Mouse (Mus musculus) retina, postnatal 7 days (tissue): ENCODE measurements around the gene Mrps12.
"Not testable (repeated sequence)": the region's sequence is repeated elsewhere in the genome, so short reads cannot be mapped to it uniquely, and the experiment has no call there.

Experiments used
- DNase-seq: peaks from one replicate; pipeline ENCODE4 v3.0.0-alpha.2; 2012; ENCODE audit warnings: low read depth, low spot score

Gene Mrps12

DNA sequence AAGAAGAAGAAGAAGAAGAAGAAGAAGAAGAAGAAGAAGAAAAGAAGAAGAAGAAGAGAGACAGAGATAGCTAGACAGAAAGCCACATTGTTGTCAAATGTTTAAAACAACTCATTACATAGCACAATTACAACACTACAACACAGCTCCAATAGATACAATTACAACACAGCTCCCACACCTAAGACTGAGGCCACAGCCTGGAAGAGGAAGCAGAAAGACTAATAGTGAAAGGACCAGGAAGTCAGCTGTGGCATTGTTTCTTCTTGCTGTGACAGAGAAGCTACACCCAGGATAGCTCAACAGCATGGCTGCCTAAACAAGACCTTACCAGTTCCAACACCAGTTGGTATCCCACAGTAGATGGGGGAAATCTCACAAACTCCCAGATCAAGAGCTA, 32.2 kb downstream of the Mrps12 start:
- no peak for DNase-seq

DNA sequence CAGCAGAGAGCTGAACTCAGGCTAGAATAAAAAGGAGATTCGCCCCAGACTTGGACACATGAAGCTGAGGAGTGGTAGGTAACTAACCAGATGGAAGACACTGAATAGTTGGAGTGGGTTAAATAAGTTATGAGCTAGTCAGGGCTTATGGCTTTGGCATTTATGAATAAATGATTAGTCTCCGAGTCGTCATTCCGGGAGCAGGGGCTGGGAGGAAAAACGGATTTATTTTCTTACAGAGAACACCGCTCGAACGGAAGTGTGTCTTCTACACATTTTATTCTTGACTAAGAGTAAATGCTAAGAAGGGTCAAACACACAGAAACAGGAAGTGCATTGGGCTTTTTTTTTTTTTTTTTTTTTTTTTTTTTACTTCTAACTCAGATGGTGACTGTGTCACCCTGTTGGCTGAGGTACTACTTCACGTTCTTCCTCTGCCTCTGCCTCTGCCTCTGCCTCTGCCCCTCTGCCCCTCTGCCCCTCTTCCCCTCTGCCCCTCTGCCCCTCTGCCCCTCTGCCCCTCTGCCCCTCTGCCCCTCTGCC, 38.9 kb downstream of the Mrps12 start:
- DNase-seq: no peak

DNA sequence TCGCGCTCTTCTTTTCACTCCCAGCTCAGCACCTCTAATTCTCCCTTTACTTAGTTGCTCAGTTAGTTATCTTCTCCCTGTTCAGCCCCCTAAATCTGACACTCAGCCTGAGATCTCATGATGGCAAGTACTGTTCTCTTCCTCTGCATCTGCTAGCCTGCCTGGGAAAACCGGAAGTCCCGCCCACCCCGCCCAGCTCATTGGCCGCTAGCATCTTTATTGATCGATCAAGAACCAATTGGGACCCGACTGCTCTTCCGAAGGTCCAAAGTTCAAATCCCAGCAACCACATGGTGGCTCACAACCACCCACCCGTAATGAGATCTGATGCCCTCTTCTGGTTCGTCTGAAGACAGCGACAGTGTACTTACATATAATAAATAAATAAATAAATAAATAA, 40.3 kb downstream of the Mrps12 start:
- not testable (repeated sequence) for DNase-seq

DNA sequence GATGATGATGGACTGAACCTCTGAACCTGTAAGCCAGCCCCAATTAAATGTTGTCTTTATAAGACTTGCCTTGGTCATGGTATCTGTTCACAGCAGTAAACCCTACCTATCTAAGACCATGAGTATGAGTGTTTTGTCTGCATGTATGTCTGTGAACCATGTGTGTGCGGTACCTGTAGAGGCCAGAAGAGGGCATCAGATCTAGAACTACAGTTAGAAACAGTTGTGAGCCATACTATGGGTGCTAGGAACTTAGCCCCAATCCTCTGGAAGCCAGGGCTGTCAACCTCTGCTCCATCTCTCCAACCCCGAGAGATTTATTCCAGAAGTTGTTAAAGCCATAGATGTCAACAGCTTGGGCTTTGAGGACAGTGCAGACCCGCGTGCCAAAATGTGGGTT, 41.4 kb downstream of the Mrps12 start:
- no peak for DNase-seq

DNA sequence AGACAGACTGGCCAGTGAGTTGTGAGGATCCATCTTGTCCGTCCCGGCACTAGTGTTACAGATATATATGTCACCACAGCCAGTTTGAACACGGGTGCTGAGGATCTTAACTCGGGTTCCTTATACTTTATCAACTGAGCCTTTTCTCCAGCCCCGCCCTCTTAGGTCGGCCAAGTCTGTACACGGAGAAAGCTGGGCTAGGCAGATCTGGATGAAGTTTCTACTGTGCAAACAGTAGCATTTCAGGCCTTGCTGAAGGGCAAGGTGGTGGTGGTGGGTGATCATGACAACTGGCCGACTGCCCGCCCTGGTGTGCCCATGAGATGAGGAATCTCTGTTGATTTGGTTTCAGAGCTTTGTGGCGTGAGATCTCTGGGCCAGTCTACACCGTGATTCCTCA, 44.3 kb downstream of the Mrps12 start:
- DNase-seq: no peak

DNA sequence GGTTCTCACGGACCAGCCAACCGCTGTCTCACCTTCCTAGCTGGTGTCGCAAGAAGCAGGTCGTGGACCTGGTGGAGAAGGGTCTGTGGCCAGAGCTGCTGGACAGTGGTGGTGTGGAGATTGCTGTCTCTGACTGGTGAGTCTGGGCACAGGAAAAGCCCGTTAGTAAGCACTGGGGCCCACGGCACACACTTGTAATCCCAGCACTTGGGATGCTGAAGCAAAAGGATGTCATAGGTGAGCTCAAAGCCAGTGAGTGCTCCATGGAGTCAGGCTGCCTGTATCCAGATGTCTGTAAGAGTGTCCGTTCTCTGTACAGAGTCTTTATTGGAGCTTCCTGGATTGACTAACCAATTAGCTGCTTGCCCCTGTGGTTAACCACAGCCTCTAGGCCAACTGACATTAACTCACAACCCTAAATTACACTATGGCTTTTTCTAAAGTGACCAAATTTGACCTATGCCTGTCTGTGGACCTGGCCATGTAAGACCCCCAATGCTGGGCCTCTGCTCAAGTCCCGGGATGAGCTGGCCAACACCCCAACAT, 46.6 kb downstream of the Mrps12 start:
- DNase-seq: no peak

DNA sequence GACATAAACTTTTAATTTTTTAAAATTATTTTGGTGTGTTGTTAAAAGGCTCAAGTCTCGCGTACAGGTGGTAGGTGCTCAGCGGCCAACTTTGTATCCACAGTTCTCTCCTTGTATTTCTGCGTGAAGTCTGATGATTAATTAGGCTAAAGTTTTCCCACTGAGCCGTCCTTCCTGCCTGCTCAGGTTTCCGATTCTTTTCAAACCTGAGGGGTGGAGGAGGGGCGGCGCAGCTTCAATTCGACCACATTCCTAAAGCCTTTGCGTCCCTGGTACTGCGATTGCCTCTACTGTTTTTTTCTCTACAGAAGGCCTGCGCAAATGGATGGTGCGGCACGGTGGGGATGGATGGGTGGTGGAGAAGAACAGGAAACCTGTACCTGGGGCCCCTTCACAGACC, 47.2 kb downstream of the Mrps12 start:
- no peak for DNase-seq

DNA sequence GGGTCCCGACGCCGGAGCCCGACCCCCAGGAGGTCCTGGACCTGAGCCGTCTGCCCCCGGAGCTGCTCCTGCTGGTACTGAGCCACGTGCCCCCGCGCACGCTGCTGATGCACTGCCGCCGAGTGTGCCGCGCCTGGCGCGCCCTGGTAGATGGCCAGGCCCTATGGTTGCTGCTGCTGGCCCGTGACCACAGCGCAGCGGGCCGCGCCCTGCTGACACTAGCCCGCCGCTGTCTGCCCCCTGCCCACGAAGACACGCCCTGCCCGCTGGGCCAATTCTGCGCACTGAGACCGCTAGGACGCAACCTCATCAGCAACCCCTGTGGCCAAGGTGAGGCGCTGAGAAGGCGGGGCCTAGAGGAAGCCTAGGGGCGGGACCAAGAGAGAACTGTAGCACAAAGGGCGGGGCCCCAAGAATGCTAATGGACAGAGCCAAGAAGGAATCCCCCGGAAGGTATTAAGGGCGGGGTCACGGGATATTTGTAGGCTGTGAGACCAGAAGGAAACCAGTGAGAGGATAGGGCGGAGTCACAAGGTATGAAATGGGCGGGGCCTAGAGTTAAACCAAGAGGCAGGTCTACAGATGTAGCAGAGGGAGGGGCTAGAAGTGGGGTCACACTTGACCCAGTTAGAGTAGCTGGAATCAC, 48.2 kb downstream of the Mrps12 start:
- peak; percentile 98 for DNase-seq

DNA sequence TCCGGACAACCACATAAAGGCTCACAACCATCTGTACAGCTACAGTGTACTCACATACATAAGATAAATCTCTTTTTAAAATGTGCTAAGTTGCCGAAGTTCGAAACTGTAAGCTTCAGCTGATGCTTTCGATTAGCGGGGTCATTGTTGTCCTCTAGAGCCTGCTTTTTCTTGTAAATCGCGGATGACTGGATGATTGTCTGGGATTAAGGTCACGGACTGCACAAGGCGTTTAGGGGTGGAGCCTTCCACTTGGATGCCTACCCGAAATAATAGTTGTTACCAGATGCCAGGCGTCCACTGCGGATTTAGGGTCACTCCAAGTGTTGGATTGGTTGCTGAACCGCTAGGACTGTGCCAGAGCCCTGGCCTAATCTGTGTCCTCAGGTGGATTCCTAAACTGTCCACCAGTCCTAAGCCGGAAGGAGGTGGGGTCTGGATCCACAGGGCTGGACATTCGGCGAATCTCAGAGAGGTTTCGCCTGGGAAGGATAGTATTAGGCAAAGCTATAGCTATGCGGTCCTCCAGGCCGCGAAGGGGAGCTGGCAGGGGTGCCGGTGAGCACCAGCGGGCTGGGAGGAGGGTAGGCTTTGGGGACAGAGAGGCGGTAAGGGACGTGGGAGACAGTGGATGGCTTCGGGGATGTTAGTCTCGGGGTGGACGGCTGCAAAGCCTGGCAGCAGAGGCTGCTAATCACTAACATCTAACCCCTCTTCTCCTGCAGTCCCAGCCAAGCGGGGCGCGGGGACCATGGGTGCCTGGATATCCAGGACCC, 48.9 kb downstream of the Mrps12 start, which contains the start of gene Fbxo27:
Gene Fbxo27, plus strand, starts transcription at position 305 of the 776 bp plus-strand sequence.
- DNase-seq: peak; percentile 59

DNA sequence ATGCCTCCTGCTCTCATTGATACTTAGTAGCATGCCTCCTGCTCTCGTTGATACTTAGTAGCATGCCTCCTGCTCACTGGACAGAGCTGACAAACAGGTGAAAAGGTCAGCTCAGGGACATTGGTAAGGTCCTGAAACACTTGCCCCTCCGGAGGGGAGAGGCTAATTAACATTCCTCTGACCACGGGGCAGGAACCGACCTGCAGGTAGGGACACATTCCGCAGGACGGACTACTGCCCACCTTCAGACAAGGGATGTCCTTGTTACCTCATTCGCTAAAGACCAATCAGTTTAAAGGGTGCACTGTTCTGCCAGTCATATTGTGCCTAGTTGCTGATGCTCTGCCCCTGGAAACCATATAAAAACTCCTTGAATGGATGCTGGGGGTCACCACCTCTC, 50.5 kb downstream of the Mrps12 start:
- no peak for DNase-seq
